Mouse (Mus musculus) ES-Bruce4 (cell line): ENCODE data around the gene Nudt8.

Experiments used
- EP300 ChIP-seq: IDR thresholded peaks from 2 replicates; pipeline ENCODE4 v1.6.1; 2011; ENCODE audit warnings: low read depth, low read length; ENCODE audit not compliant: insufficient read depth
- POLR2A ChIP-seq: IDR thresholded peaks from one replicate; pipeline ENCODE4 v1.8.1; 2011; ENCODE audit warnings: low read length; ENCODE audit not compliant: insufficient read depth

DNA sequence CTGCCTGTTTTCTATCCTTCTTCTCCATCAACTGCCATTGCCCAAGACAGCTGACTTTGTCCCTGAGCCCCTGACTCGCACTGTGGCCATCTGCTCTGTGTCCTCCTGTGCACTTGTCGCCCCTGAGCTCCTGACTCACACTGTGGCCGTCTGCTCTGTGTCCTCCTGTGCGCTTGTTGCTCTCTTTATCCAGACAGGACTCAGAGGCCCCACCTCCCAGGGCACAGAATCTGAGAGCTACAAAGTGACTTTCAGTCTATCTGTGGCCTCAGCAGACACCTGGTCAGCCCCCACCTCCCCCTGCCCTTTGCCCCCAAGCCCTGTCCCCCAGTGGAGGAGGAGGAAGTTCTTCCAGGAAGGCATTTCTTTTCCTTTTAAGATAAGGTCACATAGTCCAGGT, 44.6 kb upstream of the Nudt8 start:
- no peak for TF ChIP-seq POLR2A
- no peak for TF ChIP-seq EP300
